Mouse (Mus musculus) myocyte (in vitro differentiated cells): ENCODE data around the gene Klhl21.
A peak's percentile ranks its signal among the peaks of the same experiment; 100 is the strongest.

Experiments used
- CEBPB ChIP-seq: IDR thresholded peaks from 2 replicates; pipeline ENCODE4 v1.6.1; 2011; ENCODE audit warnings: mild to moderate bottlenecking, moderate library complexity; ENCODE audit not compliant: poor library complexity, insufficient read depth, severe bottlenecking
- E2F4 ChIP-seq: IDR thresholded peaks from one replicate; pipeline ENCODE4 v1.6.1; 2011; ENCODE audit warnings: mild to moderate bottlenecking, control low read depth, moderate library complexity; ENCODE audit not compliant: insufficient read depth
- MAX ChIP-seq: IDR thresholded peaks from one replicate; pipeline ENCODE4 v1.6.1; 2011; ENCODE audit warnings: low read depth, mild to moderate bottlenecking, control low read depth
- MYOD1 ChIP-seq, 3 experiments: IDR thresholded peaks; one replicate each; pipeline ENCODE4 v1.6.1; 2011; ENCODE audit warnings: control low read depth in 2 of 3, low read depth in 2 of 3, mild to moderate bottlenecking in 2 of 3, moderate library complexity in 1 of 3; ENCODE audit not compliant: insufficient read length in 2 of 3, control insufficient read depth in 1 of 3
- POLR2A ChIP-seq: IDR thresholded peaks from one replicate; pipeline ENCODE4 v1.6.1; 2011; ENCODE audit warnings: low read depth, mild to moderate bottlenecking, control low read depth, moderate library complexity; ENCODE audit not compliant: insufficient read length
- TCF12 ChIP-seq: IDR thresholded peaks from one replicate; pipeline ENCODE4 v1.6.1; 2011; ENCODE audit warnings: mild to moderate bottlenecking, control low read depth; ENCODE audit not compliant: poor library complexity, insufficient read depth, severe bottlenecking

- TF ChIP-seq TCF12 (no peak), MAX (no peak), POLR2A (no peak), E2F4 (no peak), CEBPB (no peak), MYOD1 (IDR thresholded peaks at IDR 0.05; ENCODE audit: control insufficient read depth in 1 of 3, insufficient read length in 2 of 3, low read depth in 2 of 3) (peak in 2 of 3 experiments; percentile 66 to 71)
Measured at GRCm38 (mm10) chr4:152009076-152010051, 761 bp downstream of the Klhl21 start.
